Mouse (Mus musculus) MEL (cell line): ENCODE results near the gene Islr2. TPM values are rescaled to one million over a fixed set of nuclear protein-coding genes. Genes with fewer than 3 reads are reported as not detected.

Source experiments
- DNase-seq: peaks from one replicate; pipeline ENCODE4 v3.0.0; 2011; ENCODE audit warnings: low read depth, low spot score
- H3K27ac ChIP-seq: 2 replicates; pipeline ENCODE4 v1.5.1; 2012; ENCODE audit warnings: low read depth, mild to moderate bottlenecking, control low read depth, low read length, moderate library complexity; ENCODE audit not compliant: control insufficient read depth
- H3K27me3 ChIP-seq, 2 experiments: fragments of 150-350 bp in 1 of 2; sonication (generic) in 1 of 2; 2 replicates each; pipeline ENCODE4 v1.6.1; 2012; ENCODE audit warnings: low read length in 2 of 2, mild to moderate bottlenecking in 2 of 2, improper control_type of control experiment in 1 of 2, moderate library complexity in 1 of 2; ENCODE audit not compliant: insufficient read depth in 2 of 2, control insufficient read depth in 1 of 2
- H3K36me3 ChIP-seq, 2 experiments: 2 replicates each; pipeline ENCODE4 v1.6.1; 2012 to 2014; ENCODE audit warnings: low read length in 2 of 2, improper control_type of control experiment in 1 of 2, inconsistent platforms in 1 of 2, mild to moderate bottlenecking in 1 of 2; ENCODE audit not compliant: insufficient read depth in 2 of 2, control insufficient read depth in 1 of 2
- H3K4me1 ChIP-seq, 2 experiments: fragments of 150-350 bp in 1 of 2; sonication (generic) in 1 of 2; 2 replicates each; pipeline ENCODE4 v1.6.1; 2012; ENCODE audit warnings: low read length in 2 of 2, improper control_type of control experiment in 1 of 2, mild to moderate bottlenecking in 1 of 2; ENCODE audit not compliant: insufficient read depth in 2 of 2, control insufficient read depth in 1 of 2
- H3K4me3 ChIP-seq, 2 experiments: fragments of 150-350 bp in 1 of 2; sonication (generic) in 1 of 2; 2 replicates each; pipeline ENCODE4 v1.5.1; 2012; ENCODE audit warnings: low read depth in 2 of 2, low read length in 2 of 2, mild to moderate bottlenecking in 2 of 2, moderate library complexity in 2 of 2, control low read depth in 1 of 2, improper control_type of control experiment in 1 of 2; ENCODE audit not compliant: control insufficient read depth in 1 of 2, insufficient read depth in 1 of 2
- H3K79me2 ChIP-seq: 2 replicates; pipeline ENCODE4 v1.6.1; 2012; ENCODE audit warnings: mild to moderate bottlenecking, low read length, moderate library complexity; ENCODE audit not compliant: control insufficient read depth, poor library complexity, insufficient read depth
- H3K9ac ChIP-seq: 2 replicates; pipeline ENCODE4 v1.6.1; 2012; ENCODE audit warnings: low read depth, mild to moderate bottlenecking, control low read depth, low read length, moderate library complexity; ENCODE audit not compliant: control insufficient read depth, poor library complexity, severe bottlenecking
- H3K9me3 ChIP-seq: fragments of 150-350 bp; sonication (generic); replicated peaks from 2 replicates; pipeline ENCODE4 v1.6.1; 2012; ENCODE audit warnings: mild to moderate bottlenecking, low read length, improper control_type of control experiment, moderate library complexity; ENCODE audit not compliant: insufficient read depth
- CHD2 ChIP-seq: IDR thresholded peaks from 2 replicates; pipeline ENCODE4 v1.6.1; 2011; ENCODE audit warnings: low read length, improper control_type of control experiment
- CTCF ChIP-seq, 3 experiments: IDR thresholded peaks in 2 of 3; conservative IDR thresholded peaks in 1 of 3; 2 replicates each; pipeline ENCODE4 v1.5.1; 2011 to 2012; ENCODE audit warnings: low read length in 3 of 3, low read depth in 2 of 3, mild to moderate bottlenecking in 2 of 3, improper control_type of control experiment in 1 of 3, inconsistent platforms in 1 of 3, mixed read lengths in 1 of 3, moderate library complexity in 1 of 3; ENCODE audit not compliant: control insufficient read depth in 1 of 3, insufficient read depth in 1 of 3, poor library complexity in 1 of 3, severe bottlenecking in 1 of 3
- E2F4 ChIP-seq: IDR thresholded peaks from 2 replicates; pipeline ENCODE4 v1.6.1; 2011; ENCODE audit warnings: low read depth, low read length, improper control_type of control experiment, borderline replicate concordance
- ETS1 ChIP-seq: IDR thresholded peaks from 2 replicates; pipeline ENCODE4 v1.6.1; 2012; ENCODE audit warnings: low read depth, mild to moderate bottlenecking, inconsistent platforms, low read length, improper control_type of control experiment, moderate library complexity
- GABPA ChIP-seq: IDR thresholded peaks from 2 replicates; pipeline ENCODE4 v1.6.1; 2012; ENCODE audit warnings: low read depth, mild to moderate bottlenecking, inconsistent platforms, low read length, improper control_type of control experiment, moderate library complexity
- GATA1 ChIP-seq: IDR thresholded peaks from 2 replicates; pipeline ENCODE4 v1.6.1; 2011; ENCODE audit warnings: low read depth, low read length, improper control_type of control experiment
- HCFC1 ChIP-seq: IDR thresholded peaks from 2 replicates; pipeline ENCODE4 v1.6.1; 2012; ENCODE audit warnings: low read depth, mild to moderate bottlenecking, inconsistent platforms, low read length, improper control_type of control experiment, moderate library complexity
- JUND ChIP-seq: IDR thresholded peaks from 2 replicates; pipeline ENCODE4 v1.6.1; 2011; ENCODE audit warnings: low read depth, mild to moderate bottlenecking, improper control_type of control experiment, low read length
- KAT2A ChIP-seq: conservative IDR thresholded peaks from 2 replicates; pipeline ENCODE4 v1.6.1; 2012; ENCODE audit warnings: low read depth, low read length, improper control_type of control experiment, inconsistent platforms
- MAFK ChIP-seq: IDR thresholded peaks from 2 replicates; pipeline ENCODE4 v1.6.1; 2011; ENCODE audit warnings: low read depth, mild to moderate bottlenecking, low read length, improper control_type of control experiment, borderline replicate concordance
- MAZ ChIP-seq: IDR thresholded peaks from 2 replicates; pipeline ENCODE4 v1.6.1; 2012; ENCODE audit warnings: low read depth, mild to moderate bottlenecking, inconsistent platforms, low read length, improper control_type of control experiment
- MEF2A ChIP-seq: IDR thresholded peaks from 2 replicates; pipeline ENCODE4 v1.6.1; 2014; ENCODE audit warnings: low read depth, mild to moderate bottlenecking, inconsistent platforms, low read length, improper control_type of control experiment; ENCODE audit not compliant: poor library complexity, insufficient replicate concordance, severe bottlenecking; ENCODE audit errors: extremely low read depth
- MYC ChIP-seq: IDR thresholded peaks from 2 replicates; pipeline ENCODE4 v1.6.1; 2011; ENCODE audit warnings: low read depth, mild to moderate bottlenecking, low read length, improper control_type of control experiment, moderate library complexity
- POLR2A ChIP-seq, 2 experiments: IDR thresholded peaks; 2 replicates each; pipeline ENCODE4 v1.6.1; 2011 to 2012; ENCODE audit warnings: low read length in 2 of 2, mild to moderate bottlenecking in 2 of 2, control low read depth in 1 of 2, improper control_type of control experiment in 1 of 2, low read depth in 1 of 2, moderate library complexity in 1 of 2; ENCODE audit not compliant: control insufficient read depth in 1 of 2, insufficient read depth in 1 of 2, poor library complexity in 1 of 2
- POLR2AphosphoS5 ChIP-seq: IDR thresholded peaks from 2 replicates; pipeline ENCODE4 v1.6.1; 2012; ENCODE audit warnings: low read depth, borderline replicate concordance, mild to moderate bottlenecking, inconsistent platforms, low read length, moderate library complexity, mixed read lengths
- RCOR1 ChIP-seq: IDR thresholded peaks from 2 replicates; pipeline ENCODE4 v1.6.1; 2012; ENCODE audit warnings: low read depth, mild to moderate bottlenecking, inconsistent platforms, low read length, improper control_type of control experiment
- SIN3A ChIP-seq: IDR thresholded peaks from 2 replicates; pipeline ENCODE4 v1.6.1; 2012; ENCODE audit warnings: low read length, improper control_type of control experiment, inconsistent platforms
- SMC3 ChIP-seq: IDR thresholded peaks from 2 replicates; pipeline ENCODE4 v1.6.1; 2011; ENCODE audit warnings: low read depth, low read length, improper control_type of control experiment
- TAL1 ChIP-seq: IDR thresholded peaks from 2 replicates; pipeline ENCODE4 v1.6.1; 2012; ENCODE audit warnings: mild to moderate bottlenecking, inconsistent platforms, low read length, moderate library complexity, mixed read lengths
- UBTF ChIP-seq: IDR thresholded peaks from 2 replicates; pipeline ENCODE4 v1.6.1; 2012; ENCODE audit warnings: low read depth, mild to moderate bottlenecking, inconsistent platforms, low read length, improper control_type of control experiment, moderate library complexity, borderline replicate concordance; ENCODE audit not compliant: insufficient read depth
- USF2 ChIP-seq, 2 experiments: IDR thresholded peaks; 2 replicates each; pipeline ENCODE4 v1.6.1; 2011 to 2012; ENCODE audit warnings: improper control_type of control experiment in 2 of 2, low read length in 2 of 2, borderline replicate concordance in 1 of 2, inconsistent platforms in 1 of 2, low read depth in 1 of 2, mild to moderate bottlenecking in 1 of 2; ENCODE audit not compliant: insufficient read depth in 1 of 2
- ZC3H11A ChIP-seq: IDR thresholded peaks from 2 replicates; pipeline ENCODE4 v1.6.1; 2012; ENCODE audit warnings: low read depth, mild to moderate bottlenecking, inconsistent platforms, low read length, improper control_type of control experiment
- ZKSCAN1 ChIP-seq: IDR thresholded peaks from 2 replicates; pipeline ENCODE4 v1.6.1; 2012; ENCODE audit warnings: low read depth, mild to moderate bottlenecking, inconsistent platforms, low read length, improper control_type of control experiment, moderate library complexity
- ZNF384 ChIP-seq: IDR thresholded peaks from 2 replicates; pipeline ENCODE4 v1.6.1; 2012; ENCODE audit warnings: low read depth, mild to moderate bottlenecking, inconsistent platforms, low read length, improper control_type of control experiment
- polyA plus RNA-seq, 2 experiments: library from polyadenylated mRNA; stranded (reverse) in 1 of 2; unstranded in 1 of 2; fragments of >175 nt in 1 of 2; fragments of >200 nt in 1 of 2; gene quantifications; 2 replicates each; pipeline versions ENCODE4 v1.2.1 to v1.2.4; 2012; ENCODE audit warnings: low replicate concordance in 2 of 2, low read depth in 1 of 2; ENCODE audit not compliant: insufficient read length in 2 of 2, insufficient read depth in 1 of 2, missing spikeins in 1 of 2
- total RNA-seq: library from RNA; depleted of rRNA; stranded (reverse); fragments of 300-350 nt; gene quantifications from 2 replicates; pipeline ENCODE4 v1.2.3, GENCODE M21; 2012

Gene Islr2
- total and polyA plus RNA-seq, 3 experiments, result 0.15 to 0.17 TPM; not detected in 1

DNA sequence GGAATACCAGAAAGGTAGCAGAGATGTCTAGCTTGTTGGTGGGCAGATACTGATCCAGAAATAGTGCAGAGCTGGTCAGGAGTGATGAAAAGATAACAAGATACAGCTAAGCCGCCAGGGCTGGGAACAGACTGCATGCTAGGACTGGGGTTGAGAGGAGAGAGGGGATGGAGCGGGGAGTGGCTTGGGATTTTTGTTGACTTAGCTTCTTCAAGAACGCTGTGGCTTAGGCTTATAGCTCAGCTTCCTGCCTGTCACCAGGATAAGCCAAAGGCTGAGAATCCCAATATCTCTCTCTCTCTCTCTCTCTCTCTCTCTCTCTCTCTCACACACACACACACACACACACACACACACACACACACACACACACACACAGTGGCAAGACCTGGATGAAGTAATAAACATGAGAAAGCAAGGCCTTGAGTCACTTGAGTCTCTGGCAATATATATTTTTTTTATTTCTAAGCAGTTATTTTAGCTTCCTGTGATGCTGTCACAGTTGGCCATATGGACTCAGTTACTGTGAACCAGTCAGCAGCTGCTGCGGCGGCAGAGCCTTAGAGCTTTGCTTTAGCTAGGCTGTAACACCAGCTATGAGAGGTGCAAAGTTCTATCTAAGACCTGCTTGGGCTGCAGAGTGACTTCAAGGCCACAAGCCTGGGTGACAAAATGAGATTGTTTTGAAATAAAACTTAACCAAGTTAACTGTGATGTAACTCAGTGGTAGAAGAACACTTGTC lies 28.2 kb downstream of the Islr2 start:
- Histone ChIP-seq H3K27me3 (peaks cover 16 to 17% of the 10 kb centered on the region in 2 experiments), H3K4me1 (no peaks in the 10 kb centered on the region), H3K9me3 (no peaks in the 10 kb centered on the region), H3K4me3 (no peak overlapping the region), H3K36me3 (no peaks in the 10 kb centered on the region), H3K27ac (no peak overlapping the region), H3K79me2 (no peaks in the 10 kb centered on the region), H3K9ac (no peak overlapping the region)
- TF ChIP-seq CTCF (IDR thresholded peaks at IDR 0.05 in 2 of 3, conservative IDR thresholded peaks at IDR 0.05 in 1 of 3; ENCODE audit: control insufficient read depth in 1 of 3, insufficient read depth in 1 of 3, low read depth in 2 of 3, low read length in 3 of 3, poor library complexity in 1 of 3, severe bottlenecking in 1 of 3) (no peak), KAT2A (no peak), UBTF (no peak), ZKSCAN1 (no peak), SMC3 (no peak), GATA1 (no peak), JUND (no peak), ETS1 (no peak), POLR2AphosphoS5 (no peak), USF2 (IDR thresholded peaks at IDR 0.05; ENCODE audit: borderline replicate concordance in 1 of 2, insufficient read depth in 1 of 2, low read depth in 1 of 2, low read length in 2 of 2) (no peak), POLR2A (IDR thresholded peaks at IDR 0.05; ENCODE audit: control insufficient read depth in 1 of 2, insufficient read depth in 1 of 2, low read depth in 1 of 2, low read length in 2 of 2, poor library complexity in 1 of 2) (no peak), MEF2A (no peak)
- DNase-seq, result no peak

DNA sequence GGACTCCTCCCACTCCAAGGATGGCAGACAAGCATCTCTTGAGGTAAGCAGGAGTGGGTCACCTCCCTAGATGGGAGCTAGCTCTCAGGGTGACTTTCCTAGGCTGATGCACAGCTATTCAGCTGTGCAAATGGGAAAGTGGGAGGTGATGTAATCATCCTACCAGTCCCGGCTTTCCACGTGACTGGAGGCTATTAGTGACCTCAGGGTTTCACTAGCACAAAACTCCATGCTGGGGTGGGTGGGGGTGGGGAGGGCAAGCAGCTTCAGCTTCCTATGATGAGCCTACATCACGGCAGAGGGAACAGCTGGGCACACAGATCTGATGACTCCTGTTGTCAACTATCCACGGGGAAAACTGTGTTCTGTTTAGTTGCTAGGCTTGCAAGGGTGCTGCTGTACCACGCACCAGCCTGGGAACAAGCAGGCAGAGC lies 29.3 kb downstream of the Islr2 start:
- no peak for TF ChIP-seq CTCF (IDR thresholded peaks at IDR 0.05 in 2 of 3, conservative IDR thresholded peaks at IDR 0.05 in 1 of 3; ENCODE audit: control insufficient read depth in 1 of 3, insufficient read depth in 1 of 3, low read depth in 2 of 3, low read length in 3 of 3, poor library complexity in 1 of 3, severe bottlenecking in 1 of 3)
- no peak for TF ChIP-seq RCOR1
- TF ChIP-seq CHD2, result no peak
- no peak for TF ChIP-seq SMC3
- no peak for TF ChIP-seq ETS1
- no peak for TF ChIP-seq MYC
- no peak for TF ChIP-seq GABPA
- TF ChIP-seq ZNF384, result no peak
- no peak for TF ChIP-seq ZKSCAN1
- no peak for TF ChIP-seq TAL1
- TF ChIP-seq POLR2AphosphoS5, result no peak
- TF ChIP-seq HCFC1, result no peak
- TF ChIP-seq MAZ, result no peak
- no peak for TF ChIP-seq MAFK
- no peak for TF ChIP-seq SIN3A
- TF ChIP-seq ZC3H11A, result no peak
- TF ChIP-seq E2F4, result no peak
- TF ChIP-seq MEF2A, result no peak

More for the DNA sequence above, 29.3 kb downstream of the Islr2 start:
- H3K4me3 ChIP-seq, result no peak overlapping the region
- H3K4me1 ChIP-seq, result no peaks in the 10 kb centered on the region
- no peak overlapping the region for H3K27ac ChIP-seq
- H3K27me3 ChIP-seq, result peaks cover 17 to 18% of the 10 kb centered on the region in 2 experiments
- no peaks in the 10 kb centered on the region for H3K79me2 ChIP-seq
- H3K9me3 ChIP-seq, result no peaks in the 10 kb centered on the region
- no peak overlapping the region for H3K9ac ChIP-seq
- no peaks in the 10 kb centered on the region for H3K36me3 ChIP-seq
- no peak for DNase-seq
